Mouse (Mus musculus) ES-E14 (cell line): ENCODE results near the gene Ppp1r9a. TPM values are rescaled to one million over a fixed set of nuclear protein-coding genes. Genes with fewer than 3 reads are reported as not detected.

Experiments used
- DNase-seq: peaks from one replicate; pipeline ENCODE4 v3.0.0-alpha.2; 2013; ENCODE audit warnings: low read depth, low spot score
- H3K27ac ChIP-seq: 2 replicates; pipeline ENCODE4 v1.5.1; 2012; ENCODE audit warnings: low read depth, mild to moderate bottlenecking, low read length, moderate library complexity, mixed read lengths; ENCODE audit not compliant: poor library complexity, insufficient read depth, severe bottlenecking
- H3K36me3 ChIP-seq: 2 replicates; pipeline ENCODE4 v1.6.1; 2012; ENCODE audit warnings: mild to moderate bottlenecking, low read length, moderate library complexity, mixed read lengths; ENCODE audit not compliant: control insufficient read depth, poor library complexity, insufficient read depth, severe bottlenecking
- H3K4me1 ChIP-seq, 2 experiments: fragments of 150-350 bp in 1 of 2; sonication (generic) in 1 of 2; 2 replicates each; pipeline ENCODE4 v1.6.1; 2012; ENCODE audit warnings: low read length in 2 of 2, mild to moderate bottlenecking in 1 of 2, mixed read lengths in 1 of 2; ENCODE audit not compliant: control insufficient read depth in 2 of 2, insufficient read depth in 2 of 2, poor library complexity in 1 of 2
- H3K4me3 ChIP-seq, 2 experiments: fragments of 150-350 bp in 1 of 2; sonication (generic) in 1 of 2; 2 replicates each; pipeline ENCODE4 v1.5.1; 2012; ENCODE audit warnings: low read length in 2 of 2, low read depth in 1 of 2, mild to moderate bottlenecking in 1 of 2, mixed read lengths in 1 of 2; ENCODE audit not compliant: insufficient read depth in 1 of 2, poor library complexity in 1 of 2, severe bottlenecking in 1 of 2
- H3K9ac ChIP-seq: 2 replicates; pipeline ENCODE4 v1.6.1; 2012; ENCODE audit warnings: low read depth, mild to moderate bottlenecking, low read length, mixed read lengths; ENCODE audit not compliant: poor library complexity, insufficient read depth, severe bottlenecking
- H3K9me3 ChIP-seq: fragments of 150-350 bp; sonication (generic); 2 replicates; pipeline ENCODE4 v1.6.1; 2012; ENCODE audit warnings: low read depth, mild to moderate bottlenecking, low read length; ENCODE audit not compliant: control insufficient read depth, insufficient read depth
- CHD2 ChIP-seq: IDR thresholded peaks from 2 replicates; pipeline ENCODE4 v1.6.1; 2014; ENCODE audit warnings: mild to moderate bottlenecking, low read depth, low read length, inconsistent platforms
- HCFC1 ChIP-seq: IDR thresholded peaks from 2 replicates; pipeline ENCODE4 v1.6.1; 2012; ENCODE audit warnings: low read length, inconsistent platforms, borderline replicate concordance; ENCODE audit not compliant: insufficient read depth
- MAFK ChIP-seq: IDR thresholded peaks from 2 replicates; pipeline ENCODE4 v1.6.1; 2014; ENCODE audit warnings: mild to moderate bottlenecking, low read depth, low read length, inconsistent platforms; ENCODE audit not compliant: insufficient read depth
- ZC3H11A ChIP-seq: IDR thresholded peaks from 2 replicates; pipeline ENCODE4 v1.6.1; 2012; ENCODE audit warnings: low read depth, mild to moderate bottlenecking, inconsistent platforms, low read length, borderline replicate concordance
- ZNF384 ChIP-seq: IDR thresholded peaks from 2 replicates; pipeline ENCODE4 v1.6.1; 2012; ENCODE audit warnings: low read depth, low read length, inconsistent platforms
- in situ Hi-C, 2 experiments: fragments of 600-800 bp; cut with MboI; formaldehyde crosslinking; loops; one replicate each; pipeline ENCODE4 v1.15.1; 2025; ENCODE audit warnings: low sequenced_read_pairs in 2 of 2, inconsistent platforms in 1 of 2; ENCODE audit not compliant: unreplicated experiment in 2 of 2
- total RNA-seq: library from RNA; depleted of rRNA; stranded (reverse); fragments of 300-350 nt; gene quantifications from 2 replicates; pipeline ENCODE4 v1.2.3, GENCODE M21; 2012

Ppp1r9a gene
- total RNA-seq, 1 experiment: 22.2 TPM

DNA sequence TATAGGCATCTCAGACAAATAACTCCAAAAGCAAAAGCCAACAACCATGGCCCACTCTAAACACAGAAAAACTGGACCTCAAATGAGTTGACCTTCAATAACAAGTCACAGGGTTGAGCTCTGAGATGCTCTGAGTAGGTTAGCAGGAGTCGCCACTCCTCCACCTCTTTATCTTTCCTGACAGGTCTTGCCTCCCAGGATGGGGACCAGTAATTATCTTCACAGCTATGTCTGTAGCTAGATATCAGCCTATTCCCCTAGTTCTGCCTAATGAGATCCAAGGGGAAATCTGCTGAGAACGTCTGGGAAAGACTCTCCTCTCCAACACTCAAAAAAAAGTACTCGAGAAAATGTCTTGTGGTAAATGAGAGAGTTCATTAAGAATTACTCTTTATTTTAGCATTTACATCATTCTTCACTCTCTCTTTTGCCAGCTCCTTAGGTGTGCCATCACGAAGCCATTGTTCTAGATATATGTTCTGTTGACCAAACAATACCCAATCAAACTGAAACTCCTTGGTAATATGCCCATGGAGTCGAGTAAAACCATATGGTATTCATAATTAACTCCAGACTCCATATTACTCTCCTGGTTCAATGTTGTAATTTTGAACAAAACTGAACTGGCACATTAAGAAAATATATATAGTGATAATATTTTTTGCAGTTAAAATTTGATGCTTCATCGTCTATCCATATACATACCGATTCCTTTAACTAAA, 283.7 kb downstream of the Ppp1r9a start:
- no peak for DNase-seq
- in situ Hi-C loops: no loop called here
- TF ChIP-seq ZC3H11A (no peak), CHD2 (no peak), HCFC1 (no peak), ZNF384 (no peak), MAFK (no peak)
- Histone ChIP-seq H3K27ac (no peak overlapping the region), H3K9me3 (no peaks in the 10 kb centered on the region), H3K4me1 (no peaks in the 10 kb centered on the region), H3K4me3 (no peak overlapping the region), H3K36me3 (no peaks in the 10 kb centered on the region), H3K9ac (no peak overlapping the region)

GRCm38 (mm10) chr6:5187586-5187985, 284.9 kb downstream of the Ppp1r9a start:
- Histone ChIP-seq H3K4me1 (no peaks in the 10 kb centered on the region), H3K4me3 (no peak overlapping the region), H3K9ac (no peak overlapping the region), H3K9me3 (no peaks in the 10 kb centered on the region), H3K36me3 (no peaks in the 10 kb centered on the region), H3K27ac (no peak overlapping the region)
- in situ Hi-C loops: no loop called here
- no peak for DNase-seq
- no peak for TF ChIP-seq ZC3H11A
- TF ChIP-seq HCFC1: no peak

- DNase-seq: no peak
- H3K9me3 ChIP-seq: no peaks in the 10 kb centered on the region
- H3K4me1 ChIP-seq: no peaks in the 10 kb centered on the region
- in situ Hi-C loops: no loop called here
- TF ChIP-seq MAFK (no peak), HCFC1 (no peak), ZNF384 (no peak), CHD2 (no peak), ZC3H11A (no peak)
- H3K36me3 ChIP-seq: no peaks in the 10 kb centered on the region
- H3K4me3 ChIP-seq: no peak overlapping the region
- H3K27ac ChIP-seq: no peak overlapping the region
- no peak overlapping the region for H3K9ac ChIP-seq
Measured at GRCm38 (mm10) chr6:5188036-5188435, 285.3 kb downstream of the Ppp1r9a start.

- Histone ChIP-seq H3K27ac (no peak overlapping the region), H3K9me3 (no peaks in the 10 kb centered on the region), H3K4me3 (no peak overlapping the region), H3K4me1 (no peaks in the 10 kb centered on the region), H3K36me3 (no peaks in the 10 kb centered on the region), H3K9ac (no peak overlapping the region)
- DNase-seq: no peak
- TF ChIP-seq HCFC1 (no peak), MAFK (no peak), ZC3H11A (no peak), ZNF384 (no peak), CHD2 (no peak)
- in situ Hi-C loops: no loop called here
Measured at GRCm38 (mm10) chr6:5188938-5189337, 286.2 kb downstream of the Ppp1r9a start.

DNA sequence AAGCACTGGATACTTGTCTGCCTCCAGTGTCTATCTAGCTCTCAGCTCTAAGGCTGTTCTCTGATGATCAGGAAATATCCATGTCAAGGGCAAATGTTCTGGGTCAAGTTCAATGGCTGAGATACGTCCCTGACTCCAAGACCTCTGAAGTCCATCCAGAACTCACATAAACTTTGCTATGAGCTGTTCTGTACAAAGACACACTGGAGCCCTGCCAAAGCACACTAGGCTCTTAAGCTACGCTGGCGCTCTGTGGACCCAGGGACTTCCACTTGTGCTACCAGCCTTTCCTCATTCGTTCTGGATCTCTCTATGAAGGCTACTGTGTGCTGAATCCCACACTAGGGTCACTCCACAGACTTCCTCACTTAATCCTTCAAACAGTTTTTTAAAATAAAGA, 286.8 kb downstream of the Ppp1r9a start:
- in situ Hi-C loops: no loop called here
- Histone ChIP-seq H3K4me3 (no peak overlapping the region), H3K9me3 (no peaks in the 10 kb centered on the region), H3K4me1 (no peaks in the 10 kb centered on the region), H3K27ac (no peak overlapping the region), H3K9ac (no peak overlapping the region), H3K36me3 (no peaks in the 10 kb centered on the region)
- DNase-seq: no peak
- TF ChIP-seq HCFC1 (no peak), MAFK (no peak), CHD2 (no peak), ZC3H11A (no peak), ZNF384 (no peak)
